Mouse (Mus musculus) adrenal gland, postnatal 4 days (tissue): ENCODE measurements around the gene Ppp1r13b. TPM values are rescaled to one million over a fixed set of nuclear protein-coding genes. Genes with fewer than 3 reads are reported as not detected.

Source experiments
- DNase-seq, 2 experiments: peaks; one replicate each; pipeline ENCODE4 v3.0.0; 2021 to 2022; ENCODE audit warnings: low spot score in 2 of 2, mixed read lengths in 2 of 2
- total RNA-seq, 2 experiments: library from RNA; stranded (reverse); gene quantifications; 2 replicates each; pipeline ENCODE4 v1.2.3; 2021

The Ppp1r13b gene
- total RNA-seq, 2 experiments from 2014 or later, result 26.7 to 30.5 TPM

- DNase-seq, result no peak
Observed at GRCm38 (mm10) chr12:111923117-111923516, 15.2 kb upstream of the Ppp1r13b start.

DNA sequence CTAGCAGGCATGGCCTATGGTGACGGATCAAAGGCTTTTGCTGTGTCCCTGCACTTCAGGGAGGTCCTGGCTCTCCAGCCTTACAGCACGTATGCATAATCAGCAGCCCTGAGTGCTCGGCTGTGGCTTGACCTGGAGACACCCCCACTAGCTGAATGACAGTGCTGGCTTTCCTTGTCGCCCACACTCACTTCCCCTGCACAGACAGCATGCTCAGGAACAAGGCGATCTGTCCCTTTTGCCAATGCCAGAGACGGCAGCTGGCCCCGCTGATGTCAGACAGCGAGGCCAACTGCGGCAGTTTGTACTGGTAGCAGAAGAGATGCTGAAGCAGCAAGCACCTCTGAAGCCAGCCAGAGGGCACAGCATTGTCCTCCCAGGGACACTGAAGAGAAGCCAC is 12.1 kb upstream of the Ppp1r13b start:
- DNase-seq, result no peak

- DNase-seq, result no peak
Observed at GRCm38 (mm10) chr12:111916514-111917217, 8.8 kb upstream of the Ppp1r13b start.

GRCm38 (mm10) chr12:111915781-111916180 is 7.9 kb upstream of the Ppp1r13b start:
- no peak for DNase-seq

GRCm38 (mm10) chr12:111914031-111914430 is 6.1 kb upstream of the Ppp1r13b start:
- no peak for DNase-seq

- no peak for DNase-seq
Observed at GRCm38 (mm10) chr12:111912802-111913201, 4.9 kb upstream of the Ppp1r13b start.

GRCm38 (mm10) chr12:111911796-111912195 is 3.9 kb upstream of the Ppp1r13b start:
- no peak for DNase-seq

DNA sequence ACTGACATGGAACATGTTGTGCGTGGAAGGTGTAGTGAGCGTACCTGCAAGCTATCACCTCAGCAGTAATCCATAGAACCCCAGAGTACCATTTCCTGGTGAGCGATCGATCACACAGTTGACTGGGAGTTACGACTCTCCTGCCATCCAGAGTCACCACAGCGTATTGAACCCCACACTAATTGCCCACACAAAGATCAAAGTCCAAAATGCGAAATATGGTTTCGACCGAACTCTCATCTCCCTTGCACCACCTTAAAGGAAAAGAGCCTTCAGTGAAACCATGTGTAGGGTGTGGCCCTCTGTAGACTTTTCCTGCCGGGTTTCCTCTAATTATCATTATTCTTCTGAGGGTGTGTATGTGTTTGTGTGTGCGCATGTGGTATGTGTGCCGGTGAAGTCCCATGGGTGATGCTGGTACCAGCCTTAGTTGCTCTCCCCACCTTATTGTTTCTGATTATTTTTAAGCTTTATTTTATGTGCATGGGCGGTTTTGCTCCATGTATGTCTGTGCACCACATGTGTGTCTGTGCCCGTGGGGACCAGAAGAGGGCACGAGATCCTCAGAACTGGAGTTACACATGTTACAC is 3.4 kb upstream of the Ppp1r13b start:
- no peak for DNase-seq

- DNase-seq, result no peak
Observed at GRCm38 (mm10) chr12:111908997-111909550, 1.2 kb upstream of the Ppp1r13b start.

GRCm38 (mm10) chr12:111907421-111907891 is 454 bp downstream of the Ppp1r13b start:
- DNase-seq, result no peak

DNA sequence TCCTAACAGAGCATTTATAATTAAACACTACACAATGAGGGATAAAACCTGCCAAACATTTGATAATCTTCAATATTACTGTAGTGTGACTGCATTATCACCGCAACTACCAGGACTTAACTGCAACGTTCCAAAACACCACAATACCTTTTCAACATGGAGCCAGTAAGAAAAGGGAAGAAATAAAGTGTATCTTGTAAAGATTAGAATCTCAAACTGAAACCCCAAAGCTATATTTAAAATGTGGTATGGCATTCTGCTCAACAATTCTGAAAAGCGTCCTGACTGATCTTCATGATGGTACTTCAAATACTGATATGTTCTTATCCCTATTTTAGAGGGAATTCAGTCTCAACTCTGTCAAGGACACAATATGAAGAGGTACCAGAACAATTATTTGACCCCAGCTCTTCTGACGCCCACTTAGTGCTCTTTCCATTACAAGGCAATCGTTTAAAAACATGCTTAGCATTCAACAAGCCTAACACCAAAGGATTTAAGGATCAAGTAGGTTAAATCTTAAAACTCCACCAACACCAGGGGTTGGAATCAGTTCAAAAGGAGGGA is 1.5 kb downstream of the Ppp1r13b start:
- no peak for DNase-seq

- no peak for DNase-seq
Observed at GRCm38 (mm10) chr12:111902488-111902887, 5.4 kb downstream of the Ppp1r13b start.

GRCm38 (mm10) chr12:111901105-111901875 is 6.6 kb downstream of the Ppp1r13b start:
- no peak for DNase-seq

DNA sequence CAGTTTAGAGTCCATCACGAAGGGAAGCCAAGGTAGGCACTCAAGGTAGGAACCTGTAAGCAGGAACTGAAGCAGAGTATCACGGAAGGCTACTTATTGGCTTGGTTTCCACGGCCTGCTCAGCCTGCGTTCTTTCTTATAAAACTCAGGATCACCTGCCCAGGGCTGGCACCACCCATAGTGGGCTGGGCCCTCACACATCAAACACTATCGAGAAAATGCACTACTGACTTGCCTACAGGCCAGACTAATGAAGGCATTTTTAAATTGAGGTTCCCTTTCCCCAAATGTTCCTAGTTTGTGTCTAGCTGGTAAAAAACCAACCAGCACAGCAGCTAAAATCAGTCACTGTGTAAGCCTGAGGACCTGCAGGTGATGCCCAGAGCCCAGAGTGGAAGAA is 8.3 kb downstream of the Ppp1r13b start:
- no peak for DNase-seq

- DNase-seq, result no peak
Observed at GRCm38 (mm10) chr12:111898686-111899085, 9.2 kb downstream of the Ppp1r13b start.

DNA sequence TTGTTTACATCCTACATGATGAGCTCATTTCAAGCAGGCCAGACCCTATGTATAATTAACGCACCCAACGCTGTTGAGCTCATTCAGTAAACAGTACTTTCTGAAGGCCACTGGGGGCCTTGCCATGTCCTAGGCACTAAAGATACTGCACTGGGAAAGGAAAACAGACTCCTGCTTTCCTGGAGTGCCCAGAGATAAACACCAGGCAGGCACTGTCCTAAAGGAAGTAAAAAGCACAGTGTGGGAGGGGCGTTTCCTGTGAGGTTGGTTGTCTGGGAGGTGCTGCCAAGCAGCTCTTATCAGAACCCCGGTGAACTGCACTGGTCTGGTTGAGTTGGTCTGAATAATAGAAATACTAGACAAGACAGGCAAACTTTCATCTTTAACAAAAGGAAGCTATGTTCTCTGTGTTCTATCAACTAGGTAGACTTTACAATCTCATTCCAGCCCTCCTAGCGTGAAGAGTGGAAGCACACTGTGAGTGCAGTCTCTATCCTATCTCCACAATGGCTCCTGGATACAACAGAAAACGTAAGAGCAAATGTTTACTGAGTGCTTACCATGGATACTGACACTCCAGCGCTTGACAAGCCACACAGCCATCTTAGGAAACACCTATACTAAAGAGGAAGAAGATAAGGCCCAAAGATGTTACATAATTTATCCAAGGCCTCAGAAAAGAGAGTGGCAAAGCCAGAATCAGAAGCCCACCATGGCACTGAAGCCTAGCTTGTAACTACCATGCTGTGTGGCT is 10.8 kb downstream of the Ppp1r13b start:
- no peak for DNase-seq

- DNase-seq, result no peak
Observed at GRCm38 (mm10) chr12:111894082-111894481, 13.8 kb downstream of the Ppp1r13b start.

- DNase-seq, result no peak
Observed at GRCm38 (mm10) chr12:111892981-111893380, 14.9 kb downstream of the Ppp1r13b start.

- DNase-seq, result no peak
Observed at GRCm38 (mm10) chr12:111891800-111892199, 16.1 kb downstream of the Ppp1r13b start.

GRCm38 (mm10) chr12:111889251-111889650 is 18.7 kb downstream of the Ppp1r13b start:
- DNase-seq, result no peak
